Mouse (Mus musculus) testis, postnatal 10 days (tissue): ENCODE results near the gene Tmem17.
A peak's percentile ranks its signal among the peaks of the same experiment; 100 is the strongest.

Experiments
- DNase-seq: peaks from one replicate; pipeline ENCODE4 v3.0.0; 2021; ENCODE audit warnings: low spot score

Tmem17 gene

GRCm38 (mm10) chr11:22512038-22513001 lies at the start of gene Tmem17:
TSS of gene Tmem17 (plus strand) at chr11:22512088.
- peak; percentile 96 for DNase-seq

GRCm38 (mm10) chr11:22479836-22480619 lies 31.9 kb upstream of the Tmem17 start:
- DNase-seq = no peak

- no peak for DNase-seq
Measured at GRCm38 (mm10) chr11:22481639-22482361, 30.1 kb upstream of the Tmem17 start.

- no peak for DNase-seq
Measured at GRCm38 (mm10) chr11:22482362-22482760, 29.5 kb upstream of the Tmem17 start.

GRCm38 (mm10) chr11:22493694-22494319 lies 18.1 kb upstream of the Tmem17 start:
- no peak for DNase-seq

- no peak for DNase-seq
Measured at GRCm38 (mm10) chr11:22494941-22495340, 16.9 kb upstream of the Tmem17 start.

GRCm38 (mm10) chr11:22499396-22499795 lies 12.5 kb upstream of the Tmem17 start:
- DNase-seq = no peak

- DNase-seq = no peak
Measured at GRCm38 (mm10) chr11:22499886-22500285, 12.0 kb upstream of the Tmem17 start.

- no peak for DNase-seq
Measured at GRCm38 (mm10) chr11:22500771-22501566, 10.9 kb upstream of the Tmem17 start.

GRCm38 (mm10) chr11:22513075-22513474 lies 1.2 kb downstream of the Tmem17 start:
- DNase-seq = no peak

GRCm38 (mm10) chr11:22515061-22515460 lies 3.2 kb downstream of the Tmem17 start:
- DNase-seq = no peak

GRCm38 (mm10) chr11:22518445-22518844 lies 6.6 kb downstream of the Tmem17 start:
- DNase-seq = no peak

GRCm38 (mm10) chr11:22520251-22520650 lies 8.4 kb downstream of the Tmem17 start:
- DNase-seq = no peak

GRCm38 (mm10) chr11:22524606-22525005 lies 12.7 kb downstream of the Tmem17 start:
- no peak for DNase-seq

GRCm38 (mm10) chr11:22540600-22540999 lies 28.7 kb downstream of the Tmem17 start:
- DNase-seq = no peak

- no peak for DNase-seq
Measured at GRCm38 (mm10) chr11:22560061-22560460, 48.2 kb downstream of the Tmem17 start.

- peak; percentile 79 for DNase-seq
Measured at GRCm38 (mm10) chr11:22560503-22561328, 48.8 kb downstream of the Tmem17 start.

GRCm38 (mm10) chr11:22561329-22561592 lies 49.4 kb downstream of the Tmem17 start:
- DNase-seq = no peak

- no peak for DNase-seq
Measured at GRCm38 (mm10) chr11:22563706-22564105, 51.8 kb downstream of the Tmem17 start.

GRCm38 (mm10) chr11:22564676-22565075 lies 52.8 kb downstream of the Tmem17 start:
- no peak for DNase-seq
